Mouse (Mus musculus): Measurements from ENCODE around the gene Mfsd14a. TPM values are rescaled to one million over a fixed set of nuclear protein-coding genes. Genes with fewer than 3 reads are reported as not detected.
"Not testable (repeated sequence)": the region's sequence is repeated elsewhere in the genome, so short reads cannot be mapped to it uniquely, and the experiment has no call there.

Mfsd14a gene
- total and polyA plus RNA-seq, 2 experiments: 14.3 to 34.4 TPM

GRCm38 (mm10) chr3:116658928-116659565 lies 3.4 kb downstream of the Mfsd14a start:
- H3K79me2 ChIP-seq (ENCODE audit: control insufficient read depth, insufficient read depth, low read length): peaks cover 34% of the 10 kb centered on the region; the same call in 1 of the 2 replicates
- 62% methylated on average over 15 of the region's 15 CpGs for WGBS
- no peak overlapping the region for H3K4me3 ChIP-seq (ENCODE audit: insufficient read depth, low read depth, low read length)
- no peaks in the 10 kb centered on the region for H3K36me3 ChIP-seq (ENCODE audit: control insufficient read depth, insufficient read depth, low read length)
- H3K4me1 ChIP-seq (ENCODE audit: control insufficient read depth, insufficient read depth, low read length): peaks cover 22% of the 10 kb centered on the region
- H3K27ac ChIP-seq (replicated peaks; ENCODE audit: insufficient read depth, low read depth, low read length): no peak overlapping the region
- H3K9ac ChIP-seq (ENCODE audit: low read depth, low read length): no peak overlapping the region
- no peak for TF ChIP-seq CTCF (IDR thresholded peaks at IDR 0.05; ENCODE audit: low read depth, low read length)
- no peak for TF ChIP-seq POLR2A (IDR thresholded peaks at IDR 0.05; ENCODE audit: extremely low read depth, insufficient read depth, low read length)
- DNase-seq (ENCODE audit: extremely low read depth, low read depth, low spot score): peak; percentile 55
- no peaks in the 10 kb centered on the region for H3K27me3 ChIP-seq (ENCODE audit: control insufficient read depth, insufficient read depth, low read length)

GRCm38 (mm10) chr3:116656184-116656965 lies 6.1 kb downstream of the Mfsd14a start:
- Histone ChIP-seq H3K27me3 (ENCODE audit: control insufficient read depth, insufficient read depth, low read length) (no peaks in the 10 kb centered on the region), H3K4me1 (ENCODE audit: control insufficient read depth, insufficient read depth, low read length) (peaks cover 17% of the 10 kb centered on the region), H3K36me3 (ENCODE audit: control insufficient read depth, insufficient read depth, low read length) (no peaks in the 10 kb centered on the region), H3K9ac (ENCODE audit: low read depth, low read length) (no peak overlapping the region), H3K4me3 (ENCODE audit: insufficient read depth, low read depth, low read length) (no peak overlapping the region), H3K79me2 (ENCODE audit: control insufficient read depth, insufficient read depth, low read length) (peaks cover 42% of the 10 kb centered on the region), H3K27ac (replicated peaks; ENCODE audit: insufficient read depth, low read depth, low read length) (no peak overlapping the region)
- no peak for DNase-seq (ENCODE audit: extremely low read depth, low read depth, low spot score)
- TF ChIP-seq CTCF (IDR thresholded peaks at IDR 0.05; ENCODE audit: low read depth, low read length): no peak
- TF ChIP-seq POLR2A (IDR thresholded peaks at IDR 0.05; ENCODE audit: extremely low read depth, insufficient read depth, low read length): no peak
- 80% methylated on average over 7 of the region's 7 CpGs for WGBS

DNA sequence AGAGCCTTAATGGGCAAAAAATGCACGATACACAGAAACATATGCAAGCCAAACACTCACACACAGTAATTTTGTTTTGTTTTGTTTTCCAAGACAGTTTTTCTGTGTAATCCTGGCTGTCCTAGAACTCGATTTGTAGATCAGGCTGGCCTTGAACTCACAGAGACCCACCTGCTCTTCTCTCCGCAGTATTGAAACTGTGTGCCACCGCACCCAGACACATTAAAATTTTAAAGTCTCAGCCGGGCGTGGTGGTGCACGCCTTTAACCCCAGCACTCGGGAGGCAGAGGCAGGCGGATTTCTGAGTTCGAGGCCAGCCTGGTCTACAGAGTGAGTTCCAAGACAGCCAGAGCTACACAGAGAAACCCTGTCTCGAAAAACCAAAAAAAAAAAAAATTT lies 8.4 kb downstream of the Mfsd14a start:
- H3K27me3 ChIP-seq (ENCODE audit: control insufficient read depth, insufficient read depth, low read length); DNase-seq (ENCODE audit: extremely low read depth, low read depth, low spot score); H3K4me3 ChIP-seq (ENCODE audit: insufficient read depth, low read depth, low read length); H3K9ac ChIP-seq (ENCODE audit: low read depth, low read length); H3K36me3 ChIP-seq (ENCODE audit: control insufficient read depth, insufficient read depth, low read length); H3K27ac ChIP-seq (replicated peaks; ENCODE audit: insufficient read depth, low read depth, low read length); H3K4me1 ChIP-seq (ENCODE audit: control insufficient read depth, insufficient read depth, low read length): not testable (repeated sequence)
- WGBS: 88% methylated on average over 11 of the region's 11 CpGs
- peaks cover 35% of the 10 kb centered on the region for H3K79me2 ChIP-seq (ENCODE audit: control insufficient read depth, insufficient read depth, low read length)

DNA sequence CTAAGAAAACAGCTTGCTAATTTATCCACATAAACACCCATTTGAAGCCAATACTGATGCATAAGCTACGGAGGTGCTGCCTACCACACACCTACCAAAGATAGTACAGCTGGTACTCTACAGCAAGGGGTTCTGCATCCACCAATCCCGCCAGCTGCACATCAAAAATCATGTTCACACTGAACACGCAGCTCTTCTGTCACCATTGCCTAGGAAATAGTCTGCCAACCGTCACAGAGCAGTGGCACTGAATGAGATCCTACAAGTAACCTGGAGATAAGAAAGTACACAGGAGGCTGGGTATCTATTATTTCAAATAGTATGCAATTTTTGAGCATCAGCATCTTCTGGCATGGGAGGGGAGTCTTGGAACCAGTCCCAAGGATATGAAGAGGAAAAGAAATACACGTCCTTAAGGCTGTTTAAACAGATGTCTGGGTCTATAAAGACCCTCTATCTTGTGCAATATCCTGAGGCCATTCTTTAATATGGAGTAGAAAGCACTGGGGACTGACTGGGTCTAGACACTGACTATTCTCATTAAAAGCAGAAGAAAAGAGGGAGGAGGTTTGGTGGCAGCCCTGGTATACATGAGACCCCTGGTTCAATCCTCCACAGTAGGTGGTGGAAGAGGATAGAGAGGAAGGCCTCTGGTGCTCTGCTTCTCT lies 9.1 kb downstream of the Mfsd14a start:
- Histone ChIP-seq H3K4me1 (ENCODE audit: control insufficient read depth, insufficient read depth, low read length) (peaks cover 5% of the 10 kb centered on the region), H3K27ac (replicated peaks; ENCODE audit: insufficient read depth, low read depth, low read length) (no peak overlapping the region)

DNA sequence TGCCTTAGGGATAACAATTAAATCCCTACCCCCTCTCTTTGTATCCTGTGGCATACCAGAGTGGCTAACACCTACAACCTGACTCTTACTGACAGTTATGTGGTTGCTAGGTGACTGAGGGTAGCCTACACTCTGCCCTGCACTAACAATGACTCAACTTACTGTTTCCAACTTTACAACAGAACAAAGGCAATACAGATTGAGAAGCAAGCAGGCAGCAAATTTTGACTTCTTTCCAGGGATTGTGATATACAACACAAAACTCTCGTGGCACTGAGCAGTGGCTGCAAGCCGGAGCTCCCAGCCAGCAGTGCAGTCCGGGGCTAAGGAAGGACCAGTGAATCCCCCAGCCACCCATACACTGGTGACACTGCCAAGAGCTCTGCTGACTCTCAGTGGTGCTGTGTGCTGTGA lies 10.4 kb downstream of the Mfsd14a start:
- DNase-seq (ENCODE audit: extremely low read depth, low read depth, low spot score): no peak
- WGBS: 75% methylated on average over 3 of the region's 3 CpGs
- peaks cover 16% of the 10 kb centered on the region; the same call in 1 of the 2 replicates for H3K36me3 ChIP-seq (ENCODE audit: control insufficient read depth, insufficient read depth, low read length)
- no peak for TF ChIP-seq POLR2A (IDR thresholded peaks at IDR 0.05; ENCODE audit: extremely low read depth, insufficient read depth, low read length)
- H3K9ac ChIP-seq (ENCODE audit: low read depth, low read length): no peak overlapping the region
- H3K27ac ChIP-seq (replicated peaks; ENCODE audit: insufficient read depth, low read depth, low read length): no peak overlapping the region
- no peaks in the 10 kb centered on the region for H3K27me3 ChIP-seq (ENCODE audit: control insufficient read depth, insufficient read depth, low read length)
- H3K4me1 ChIP-seq (ENCODE audit: control insufficient read depth, insufficient read depth, low read length): no peaks in the 10 kb centered on the region; the same call in 1 of the 2 replicates
- H3K79me2 ChIP-seq (ENCODE audit: control insufficient read depth, insufficient read depth, low read length): peaks cover 25% of the 10 kb centered on the region
- no peak overlapping the region for H3K4me3 ChIP-seq (ENCODE audit: insufficient read depth, low read depth, low read length)

More for the DNA sequence above, 9.1 kb downstream of the Mfsd14a start:
- Histone ChIP-seq H3K36me3 (ENCODE audit: control insufficient read depth, insufficient read depth, low read length) (peaks cover 12% of the 10 kb centered on the region; the same call in 1 of the 2 replicates), H3K79me2 (ENCODE audit: control insufficient read depth, insufficient read depth, low read length) (peaks cover 32% of the 10 kb centered on the region), H3K27me3 (ENCODE audit: control insufficient read depth, insufficient read depth, low read length) (no peaks in the 10 kb centered on the region), H3K4me3 (ENCODE audit: insufficient read depth, low read depth, low read length) (no peak overlapping the region), H3K9ac (ENCODE audit: low read depth, low read length) (no peak overlapping the region)
- TF ChIP-seq POLR2A (IDR thresholded peaks at IDR 0.05; ENCODE audit: extremely low read depth, insufficient read depth, low read length) (no peak), CTCF (IDR thresholded peaks at IDR 0.05; ENCODE audit: low read depth, low read length) (no peak)
- 73% methylated on average over 5 of the region's 5 CpGs for WGBS
- DNase-seq (ENCODE audit: extremely low read depth, low read depth, low spot score): no peak
